8 mouse cellular contexts compared by ENCODE assay signal in the genomic region with DNA sequence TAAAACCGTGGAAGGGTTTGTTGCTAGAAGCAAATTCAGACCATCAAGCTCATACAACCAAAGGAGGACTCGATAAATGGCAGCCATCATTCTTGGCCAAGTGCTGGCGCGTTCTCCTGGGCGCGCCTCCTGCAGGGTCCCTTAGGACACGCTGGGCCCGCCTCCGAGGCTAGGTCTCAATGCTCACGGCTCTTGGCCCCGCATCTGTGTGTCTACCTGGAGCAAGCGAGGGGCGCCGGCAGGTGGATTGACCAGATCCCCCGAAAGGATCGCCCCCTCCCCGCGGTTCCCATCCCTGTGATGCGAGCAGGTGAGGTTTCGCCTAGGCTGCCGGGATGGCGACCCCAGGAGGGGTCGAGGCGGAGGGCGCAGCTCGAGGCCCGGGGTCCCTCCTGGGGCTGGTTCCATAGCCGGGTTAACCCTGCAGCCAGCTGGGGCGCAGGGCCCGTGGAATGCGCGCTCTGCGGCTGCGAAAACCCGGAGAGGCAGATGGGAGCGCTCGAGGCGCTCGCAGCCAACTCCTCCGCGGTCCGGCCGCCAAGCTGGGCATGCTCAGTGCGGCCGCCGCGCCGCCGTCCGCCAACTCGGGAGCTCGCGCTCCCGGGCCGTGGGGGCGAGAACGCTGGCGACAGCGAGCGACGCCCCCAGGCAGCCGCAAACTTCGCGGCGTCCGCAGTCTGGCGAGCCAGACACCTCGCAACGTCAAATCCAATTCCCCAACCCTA. TPM values are rescaled to one million over a fixed set of nuclear protein-coding genes. Genes with fewer than 3 reads are reported as not detected.
A peak's percentile ranks its signal among the peaks of the same experiment; 100 is the strongest.
DNase-seq lines count a peak whose midpoint lies in the region; ATAC-seq and TF ChIP-seq lines count a peak whose summit lies in the region.

TSS of gene Med12l (plus strand) at position 555 of the 725 bp plus-strand sequence.

- in situ Hi-C loops in ES-E14 (cut with MboI; ENCODE audit: low sequenced_read_pairs in 2 of 2, unreplicated experiment in 2 of 2), result no loop called here

- peak; percentile 36 for DNase-seq in ES-E14 (ENCODE audit: low read depth, low spot score)
- peak; percentile 85 for DNase-seq in cerebellum, adult 11 months
- DNase-seq in heart, postnatal 36 days, result peak; percentile 60 to 68
- peak; percentile 68 to 81 for DNase-seq in layer of hippocampus, adult 8-10 months (ENCODE audit: low spot score in 2 of 2)
- peak; percentile 43 for DNase-seq in liver, postnatal 0 days
- peak; percentile 56 for DNase-seq in ovary, postnatal 14 days (ENCODE audit: low spot score)
- DNase-seq in urinary bladder, postnatal 36 days (ENCODE audit: low spot score in 2 of 2), result peak; percentile 33 to 51

- H3K36me3 ChIP-seq in ES-E14 (ENCODE audit: control insufficient read depth, insufficient read depth, low read length, poor library complexity, severe bottlenecking), result no peaks in the 10 kb centered on the region
- no peaks in the 10 kb centered on the region for H3K36me3 ChIP-seq in forebrain, embryonic 15.5 days
- H3K36me3 ChIP-seq in liver, postnatal 0 days (replicated peaks; ENCODE audit: insufficient read depth, low read length), result no peaks in the 10 kb centered on the region

- peak within 1 kb of the TSS; percentile 70 for H3K9ac ChIP-seq in ES-E14 (ENCODE audit: insufficient read depth, low read depth, low read length, poor library complexity, severe bottlenecking)
- H3K9ac ChIP-seq in forebrain, embryonic 15.5 days (replicated peaks), result peak within 1 kb of the TSS; percentile 80
- H3K9ac ChIP-seq in liver, postnatal 0 days (replicated peaks), result peak within 1 kb of the TSS; percentile 58

- H3K9me3 ChIP-seq in ES-E14 (ENCODE audit: control insufficient read depth, insufficient read depth, low read depth, low read length), result no peaks in the 10 kb centered on the region
- H3K9me3 ChIP-seq in forebrain, embryonic 15.5 days, result no peaks in the 10 kb centered on the region
- no peaks in the 10 kb centered on the region for H3K9me3 ChIP-seq in liver, postnatal 0 days (ENCODE audit: low read length)

- ATAC-seq in forebrain, embryonic 15.5 days (replicated peaks), result peak; percentile 73
- peak; percentile 60 for ATAC-seq in liver, postnatal 0 days

- TF ChIP-seq EP300 in liver, postnatal 0 days (IDR thresholded peaks at IDR 0.05; ENCODE audit: low read depth), result no peak

- under 1% methylated on average over 69 of the region's 69 CpGs for WGBS in forebrain, embryonic 15.5 days
- 1% methylated on average over 66 of the region's 69 CpGs for WGBS in liver, postnatal 0 days (ENCODE audit: insufficient replicate concordance)

- peak within 1 kb of the TSS; percentile 72 to 78 for H3K4me3 ChIP-seq in ES-E14 (ENCODE audit: insufficient read depth in 1 of 2, low read depth in 1 of 2, low read length in 2 of 2, poor library complexity in 1 of 2, severe bottlenecking in 1 of 2)
- peak within 1 kb of the TSS; percentile 90 for H3K4me3 ChIP-seq in forebrain, embryonic 15.5 days
- peak within 1 kb of the TSS; percentile 64 for H3K4me3 ChIP-seq in liver, postnatal 0 days (ENCODE audit: low read depth, low read length)

- intact Hi-C loops in heart, postnatal 36 days (cut with DNase I), result no loop called here

- H3K4me1 ChIP-seq in ES-E14 (ENCODE audit: control insufficient read depth in 2 of 2, insufficient read depth in 2 of 2, low read length in 2 of 2, poor library complexity in 1 of 2), result peaks cover 0 to 2% of the 10 kb centered on the region in 2 experiments; a peak in 1 of 4 replicates
- H3K4me1 ChIP-seq in forebrain, embryonic 15.5 days, result peaks cover 15% of the 10 kb centered on the region
- H3K4me1 ChIP-seq in liver, postnatal 0 days (ENCODE audit: insufficient read depth), result peaks cover 12% of the 10 kb centered on the region

- peak within 1 kb of the TSS; percentile 91 for H3K4me2 ChIP-seq in forebrain, embryonic 15.5 days (replicated peaks)
- H3K4me2 ChIP-seq in liver, postnatal 0 days (ENCODE audit: low read depth, low read length), result peak within 1 kb of the TSS; percentile 88

- no peak within 1 kb of the TSS for H3K27ac ChIP-seq in ES-E14 (ENCODE audit: insufficient read depth, low read depth, low read length, poor library complexity, severe bottlenecking)
- H3K27ac ChIP-seq in forebrain, embryonic 15.5 days (replicated peaks), result peak within 1 kb of the TSS; percentile 98
- H3K27ac ChIP-seq in liver, postnatal 0 days (ENCODE audit: low read depth), result peak within 1 kb of the TSS; percentile 49; the same call in 1 of the 2 replicates

- TF ChIP-seq CTCF in liver, postnatal 0 days (IDR thresholded peaks at IDR 0.05; ENCODE audit: low read depth), result no peak

- H3K27me3 ChIP-seq in forebrain, embryonic 15.5 days, result no peaks in the 10 kb centered on the region
- H3K27me3 ChIP-seq in liver, postnatal 0 days (ENCODE audit: insufficient read depth, low read length), result peaks cover 53% of the 10 kb centered on the region

TF ChIP-seq in ES-E14, 5 proteins besides CTCF, POLR2A, EP300 and RAD21:
- TF ChIP-seq HCFC1 (IDR thresholded peaks at IDR 0.05; ENCODE audit: borderline replicate concordance, insufficient read depth, low read length), result no peak
- no peak for TF ChIP-seq ZC3H11A (IDR thresholded peaks at IDR 0.05; ENCODE audit: borderline replicate concordance, low read depth, low read length)
- TF ChIP-seq CHD2 (IDR thresholded peaks at IDR 0.05; ENCODE audit: low read depth, low read length), result no peak
- no peak for TF ChIP-seq MAFK (IDR thresholded peaks at IDR 0.05; ENCODE audit: insufficient read depth, low read depth, low read length)
- no peak for TF ChIP-seq ZNF384 (IDR thresholded peaks at IDR 0.05; ENCODE audit: low read depth, low read length)
TF ChIP-seq in ES-E14: peak in this region for 0.

RNA-seq across cellular contexts. Expression of gene Med12l, which starts in this region (rescaled TPM):
- 2.6 and 3.6 TPM in 2 replicates for total RNA-seq in ES-E14 (2012; rRNA removed)
- 3.3 and 3.5 TPM in 2 replicates for polyA plus RNA-seq in forebrain, embryonic 15.5 days (2015; fragmentation: Nextera tagmentation; extraction: Ambion mirVana)
- 1 to 10 TPM; 6.2 to 6.6 TPM for total RNA-seq in heart, postnatal 36 days (2021)
- total RNA-seq in layer of hippocampus, adult 8-10 months (2022), result 10 to 100 TPM; 46.5 to 61.7 (median 54.8) TPM
- 0.52 and 0.67 TPM in 2 replicates for polyA plus RNA-seq in liver, postnatal 0 days (2015; fragmentation: Nextera tagmentation; extraction: Ambion mirVana)

Comparison
In these comparisons a context has a peak if more than half of its experiments do, and no peak if none do; other contexts are left out.
1. RNA of gene Med12l (total RNA-seq): 46.5 to 61.7 TPM in layer of hippocampus, adult 8-10 months; 6.2 to 6.6 TPM in heart, postnatal 36 days and 2.6 to 3.6 TPM in ES-E14; every median in the first group is over 4 times any median in the second.
2. Peak in DNase-seq, ATAC-seq, H3K4me3 ChIP-seq, H3K27ac ChIP-seq, H3K9ac ChIP-seq and H3K4me2 ChIP-seq in liver, postnatal 0 days; RNA of the gene not detected or under 1 TPM.
3. Peak in every context shown above with its lines, with median percentiles within 50 percentile points of each other: DNase-seq, H3K4me3 ChIP-seq and H3K9ac ChIP-seq.